In genomic region chr19:3685611-3686214, GRCm38 (mm10) we compare ENCODE assay signal across 8 mouse cellular contexts. TPM values are rescaled to one million over a fixed set of nuclear protein-coding genes. Genes with fewer than 3 reads are reported as not detected.
DNase-seq lines count a peak whose midpoint lies in the region; ATAC-seq and TF ChIP-seq lines count a peak whose summit lies in the region.

No protein-coding gene starts in this region.

- peaks cover 57% of the 10 kb centered on the region for H3K4me1 ChIP-seq in heart, embryonic 15.5 days (replicated peaks)
- H3K4me1 ChIP-seq in limb, embryonic 13.5 days = peaks cover 66% of the 10 kb centered on the region
- 0 out of 2 replicates have a peak, but pooled peaks cover 6% of the 10 kb centered on the region for H3K4me1 ChIP-seq in midbrain, postnatal 0 days (ENCODE audit: insufficient read depth, low read length)

- peak overlapping the region; percentile 73 for H3K4me3 ChIP-seq in left cerebral cortex, adult 2 months
- peak overlapping the region; percentile 92 for H3K4me3 ChIP-seq in heart, embryonic 15.5 days
- H3K4me3 ChIP-seq in limb, embryonic 13.5 days = peak overlapping the region; percentile 97
- H3K4me3 ChIP-seq in midbrain, postnatal 0 days (ENCODE audit: low read depth, low read length) = peak overlapping the region; percentile 83

- peak overlapping the region; percentile 71 for H3K27ac ChIP-seq in left cerebral cortex, adult 2 months
- peak overlapping the region; percentile 85 for H3K27ac ChIP-seq in heart, embryonic 15.5 days
- H3K27ac ChIP-seq in limb, embryonic 13.5 days = peak overlapping the region; percentile 90
- H3K27ac ChIP-seq in midbrain, postnatal 0 days (ENCODE audit: low read depth, low read length) = peak overlapping the region; percentile 26; the same call in 1 of the 2 replicates

- H3K27me3 ChIP-seq in heart, embryonic 15.5 days = no peaks in the 10 kb centered on the region
- no peaks in the 10 kb centered on the region for H3K27me3 ChIP-seq in limb, embryonic 13.5 days
- H3K27me3 ChIP-seq in midbrain, postnatal 0 days (ENCODE audit: insufficient read depth, low read length) = no peaks in the 10 kb centered on the region

- no peaks in the 10 kb centered on the region for H3K9me3 ChIP-seq in heart, embryonic 15.5 days (replicated peaks)
- H3K9me3 ChIP-seq in limb, embryonic 13.5 days = no peaks in the 10 kb centered on the region
- no peaks in the 10 kb centered on the region for H3K9me3 ChIP-seq in midbrain, postnatal 0 days (ENCODE audit: low read length)

- no peak for DNase-seq in left cerebral cortex, adult 2 months (ENCODE audit: extremely low spot score in 1 of 2, low spot score in 2 of 2)
- no peak for DNase-seq in left cerebral cortex, postnatal 25 days (ENCODE audit: low spot score in 2 of 2)
- DNase-seq in embryo, embryonic 10.5 days (ENCODE audit: low spot score) = peak; percentile 44
- no peak for DNase-seq in midbrain, postnatal 0 days (ENCODE audit: low spot score)
- DNase-seq in spleen, postnatal 14 days (ENCODE audit: low spot score in 2 of 2) = no peak

- TF ChIP-seq CTCF in left cerebral cortex, adult 2 months (IDR thresholded peaks at IDR 0.05) = no peak
- TF ChIP-seq CTCF in midbrain, postnatal 0 days (IDR thresholded peaks at IDR 0.05) = 0 out of 2 replicates have a peak, but pooled peaks have one; percentile 3

- H3K9ac ChIP-seq in heart, embryonic 15.5 days = peak overlapping the region; percentile 93
- H3K9ac ChIP-seq in limb, embryonic 13.5 days = peak overlapping the region; percentile 99
- peak overlapping the region; percentile 65 for H3K9ac ChIP-seq in midbrain, postnatal 0 days (replicated peaks; ENCODE audit: low read length, poor library complexity, severe bottlenecking)

- intact Hi-C loops in left cerebral cortex, adult 2 months (cut with DNase I) = no loop called here
- intact Hi-C loops in left cerebral cortex, postnatal 25 days (cut with DNase I) = loop anchor here (5.0 kb wide), 1 partner anchor 63 kb away; no protein-coding TSS in a partner anchor

- ATAC-seq in heart, embryonic 15.5 days (replicated peaks; ENCODE audit: insufficient number of reproducible peaks, insufficient read depth, low FRiP score, low read depth) = peak; percentile 28
- peak; percentile 37 for ATAC-seq in limb, embryonic 13.5 days (ENCODE audit: low FRiP score, low read depth)
- ATAC-seq in midbrain, postnatal 0 days (ENCODE audit: low FRiP score) = 0 out of 2 replicates have a peak, but pooled peaks have one; percentile 29
- ATAC-seq in cerebellum, adult (ENCODE audit: insufficient number of reproducible peaks, low FRiP score, low TSS enrichment) = no peak

- 3% methylated on average over 45 of the region's 45 CpGs for WGBS in heart, embryonic 15.5 days
- WGBS in limb, embryonic 13.5 days = under 1% methylated on average over 43 of the region's 45 CpGs
- WGBS in midbrain, postnatal 0 days = 2% methylated on average over 42 of the region's 45 CpGs

- H3K36me3 ChIP-seq in heart, embryonic 15.5 days = no peaks in the 10 kb centered on the region
- no peaks in the 10 kb centered on the region for H3K36me3 ChIP-seq in limb, embryonic 13.5 days
- H3K36me3 ChIP-seq in midbrain, postnatal 0 days (ENCODE audit: insufficient read depth, low read length) = no peaks in the 10 kb centered on the region

- H3K4me2 ChIP-seq in heart, embryonic 15.5 days = peak overlapping the region; percentile 96
- H3K4me2 ChIP-seq in limb, embryonic 13.5 days (replicated peaks) = peak overlapping the region; percentile 96
- peak overlapping the region; percentile 100 for H3K4me2 ChIP-seq in midbrain, postnatal 0 days (ENCODE audit: low read depth, low read length, poor library complexity, severe bottlenecking)

RNA-seq across cellular contexts. Expression of gene Lrp5, which starts 0.7 kb away (rescaled TPM):
- total RNA-seq in left cerebral cortex, adult 2 months (2021) = 1 to 10 TPM; 8.3 to 9.3 TPM
- 10 to 100 TPM in 1 of 2 experiments, 1 to 10 TPM in 1; 9.1 to 10.0 TPM for total RNA-seq in left cerebral cortex, postnatal 25 days (2021)
- 3.0 and 4.3 TPM in 2 replicates for polyA plus RNA-seq in heart, embryonic 15.5 days (2015; fragmentation: Nextera tagmentation; extraction: Ambion mirVana)
- polyA plus RNA-seq in limb, embryonic 13.5 days (2015; fragmentation: Nextera tagmentation; extraction: Ambion mirVana) = 7.1 and 7.7 TPM in 2 replicates
- total RNA-seq in midbrain, postnatal 0 days (2014; rRNA removed) = 9.9 and 15.0 TPM in 2 replicates
- 0.58 and 0.74 TPM in 2 replicates for polyA plus RNA-seq in midbrain, postnatal 0 days (2015; fragmentation: Nextera tagmentation; extraction: Ambion mirVana)

RNA-seq across cellular contexts. Expression of gene 1810055G02Rik, which starts 22.4 kb away (rescaled TPM):
- 10 to 100 TPM; 31.3 to 38.5 TPM for total RNA-seq in left cerebral cortex, adult 2 months (2021)
- 10 to 100 TPM; 35.1 TPM for total RNA-seq in left cerebral cortex, postnatal 25 days (2021)
- 15.9 and 26.6 TPM in 2 replicates for polyA plus RNA-seq in heart, embryonic 15.5 days (2015; fragmentation: Nextera tagmentation; extraction: Ambion mirVana)
- polyA plus RNA-seq in limb, embryonic 13.5 days (2015; fragmentation: Nextera tagmentation; extraction: Ambion mirVana) = 50.3 and 54.4 TPM in 2 replicates
- total RNA-seq in midbrain, postnatal 0 days (2014; rRNA removed) = 31.8 and 33.3 TPM in 2 replicates
- 29.4 and 36.1 TPM in 2 replicates for polyA plus RNA-seq in midbrain, postnatal 0 days (2015; fragmentation: Nextera tagmentation; extraction: Ambion mirVana)

Comparison
In these comparisons a context has a peak if more than half of its experiments do, and no peak if none do; other contexts are left out.
1. H3K27ac ChIP-seq: peak in every context shown above with its lines; median percentile 90 in limb, embryonic 13.5 days; 85 in heart, embryonic 15.5 days; 71 in left cerebral cortex, adult 2 months; 26 in midbrain, postnatal 0 days.